Mouse (Mus musculus) natural killer cell, adult 2 months (primary cell): Measurements from ENCODE around the gene Hectd4.

Experiments
- DNase-seq, 2 experiments: peaks; one replicate each; pipeline ENCODE4 v3.0.0; 2022; ENCODE audit warnings: low spot score in 2 of 2

Hectd4 gene

DNA sequence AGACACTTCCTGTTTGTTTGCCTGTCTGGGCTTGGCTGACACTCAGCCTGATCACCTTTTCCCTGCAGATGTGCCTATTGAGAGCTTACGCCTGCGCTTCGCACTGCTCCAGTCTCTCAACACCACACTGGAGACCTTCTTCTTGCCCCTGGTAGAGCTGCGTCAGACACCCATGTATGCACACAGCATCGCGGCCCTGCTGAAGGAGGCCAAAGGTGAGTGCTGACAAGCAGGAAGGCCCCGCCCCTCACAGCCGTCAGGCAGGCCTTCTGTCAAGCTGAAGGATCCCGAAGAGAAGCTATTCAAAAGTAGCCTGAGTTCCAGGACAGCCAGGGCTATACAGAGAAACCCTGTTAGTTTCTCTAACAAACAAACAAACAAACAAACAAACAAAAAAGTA, 139.2 kb downstream of the Hectd4 start:
- no peak for DNase-seq

DNA sequence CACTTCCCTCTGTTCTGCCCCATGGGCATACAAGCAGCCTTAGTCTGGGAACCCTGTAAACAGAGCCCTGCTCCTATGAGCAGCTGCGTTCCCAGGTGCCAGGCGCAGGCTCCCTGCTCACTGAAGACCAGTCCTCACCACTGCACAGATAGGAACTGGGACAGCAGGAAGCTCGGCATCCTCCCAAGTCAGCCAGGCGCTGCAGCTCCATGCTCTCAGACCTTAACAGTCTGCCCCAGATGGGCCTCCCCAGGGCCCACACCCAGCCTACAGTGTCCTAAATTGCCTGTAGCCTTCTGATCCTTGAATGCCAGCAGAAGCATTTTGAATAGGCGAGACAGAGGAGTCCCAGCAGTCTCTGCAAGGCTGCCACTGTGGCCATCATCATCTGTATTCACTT, 141.7 kb downstream of the Hectd4 start:
- DNase-seq = no peak

DNA sequence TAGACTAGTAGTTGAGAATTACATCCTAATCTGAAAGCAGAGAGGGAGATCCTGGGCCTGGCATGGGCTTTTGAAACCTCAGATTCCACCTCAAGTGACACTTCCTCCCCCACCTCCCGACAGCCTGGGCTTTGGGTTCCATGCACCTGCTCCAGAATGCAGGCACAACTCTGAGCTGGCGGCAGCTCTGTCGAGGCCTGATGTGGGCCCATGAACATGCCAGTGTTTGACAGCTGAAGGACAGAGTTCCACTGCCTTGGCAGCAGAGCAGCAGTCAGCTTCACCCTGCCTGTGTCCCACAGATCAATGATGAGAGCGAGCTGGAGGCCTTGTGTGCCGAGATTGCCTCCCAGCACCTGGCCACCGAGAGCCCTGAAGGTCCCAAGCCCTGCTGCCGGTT, 143.4 kb downstream of the Hectd4 start:
- no peak for DNase-seq

DNA sequence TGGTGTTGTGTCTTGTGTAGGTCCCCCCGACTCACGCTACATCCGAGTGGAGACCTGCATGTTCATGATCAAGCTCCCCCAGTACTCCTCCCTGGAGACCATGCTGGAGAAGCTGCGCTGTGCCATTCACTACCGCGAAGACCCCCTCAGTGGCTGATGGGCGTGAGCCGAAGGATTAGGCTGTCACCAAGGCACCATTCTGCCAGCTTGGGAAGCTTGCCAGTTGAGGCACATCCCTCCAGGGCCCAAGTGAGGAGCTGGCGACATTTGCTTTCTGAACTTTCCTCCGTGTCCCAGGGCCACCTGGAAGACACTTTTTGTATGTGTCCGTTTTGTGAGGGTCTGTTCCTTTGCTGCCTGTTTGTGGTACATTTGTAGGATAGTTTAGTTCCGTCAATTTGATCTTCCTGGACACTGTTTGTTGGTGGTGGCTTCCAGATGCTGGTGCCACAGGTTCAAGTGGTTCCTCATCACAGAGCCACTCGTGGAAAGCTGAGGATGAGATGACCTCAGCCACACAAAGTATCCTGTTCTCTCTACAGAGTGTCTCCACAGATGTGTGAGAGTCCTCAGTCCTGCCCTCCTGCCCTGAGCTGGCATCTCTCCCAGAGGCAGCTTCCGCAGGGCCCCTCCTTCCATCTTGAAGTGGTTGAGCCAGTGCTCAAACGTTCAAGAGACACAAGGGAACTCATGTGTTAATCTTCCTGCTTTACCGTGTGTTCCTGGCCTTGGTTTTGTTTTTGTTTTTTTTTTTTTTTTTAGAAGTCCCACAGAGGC, 146.6 kb downstream of the Hectd4 start:
- DNase-seq = no peak

DNA sequence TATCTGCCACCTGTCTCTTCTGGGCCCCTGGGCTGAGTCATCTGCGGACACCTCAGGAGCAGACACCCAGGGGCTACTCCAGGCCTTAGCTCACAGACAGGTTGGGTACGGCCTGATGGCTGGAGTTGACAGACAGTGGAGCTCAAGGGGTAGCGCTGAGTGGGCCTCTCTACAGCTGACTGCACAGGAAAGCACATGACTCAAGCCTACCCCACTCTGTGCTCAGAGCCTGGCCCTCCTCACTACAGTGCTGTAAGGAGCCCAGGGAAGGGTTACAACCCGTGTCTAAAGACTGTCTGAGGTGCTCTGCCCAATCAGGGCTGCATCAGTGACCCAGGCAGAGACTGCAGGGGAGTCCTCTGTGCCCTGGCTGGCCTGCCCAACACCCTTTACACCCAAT, 147.2 kb downstream of the Hectd4 start:
- no peak for DNase-seq

DNA sequence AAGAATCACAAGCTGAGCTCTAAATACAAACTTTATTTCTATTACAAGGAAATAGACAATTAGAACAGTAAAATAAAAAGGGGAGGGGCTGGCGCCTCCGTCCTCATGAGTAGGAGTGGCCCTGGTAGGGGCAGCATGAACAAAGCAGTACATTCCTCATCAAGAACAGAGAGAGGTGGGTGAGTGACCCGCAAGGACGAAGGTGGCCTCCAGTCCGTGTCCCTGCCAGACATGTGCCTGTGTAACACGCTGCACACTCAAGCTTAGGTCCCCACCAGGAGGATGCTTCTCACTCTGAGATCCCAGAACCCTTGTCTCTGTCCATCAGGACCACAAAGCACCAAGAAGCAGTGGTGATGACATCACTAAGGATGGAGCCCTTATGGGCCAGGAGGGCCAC, 151.7 kb downstream of the Hectd4 start:
- DNase-seq = no peak

DNA sequence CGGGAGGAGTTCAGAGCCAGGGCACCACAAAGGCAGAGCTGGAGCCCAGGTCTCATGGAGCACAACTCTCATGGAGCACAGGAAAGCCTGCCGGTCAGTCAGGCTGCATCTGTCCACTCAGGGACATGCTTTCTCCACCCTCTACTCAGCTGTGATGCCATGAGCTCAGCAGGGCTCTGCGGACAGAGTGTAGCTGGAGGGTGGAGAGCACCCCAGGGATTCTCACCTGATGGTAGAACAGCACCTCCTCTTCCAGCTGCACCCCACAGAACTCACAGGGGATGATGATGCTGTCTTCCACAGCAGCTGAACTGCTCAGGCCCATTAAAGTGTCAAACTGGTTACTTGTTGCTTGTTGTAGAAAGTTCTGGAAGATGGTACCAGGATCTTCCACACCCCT, 154.8 kb downstream of the Hectd4 start:
- no peak for DNase-seq

DNA sequence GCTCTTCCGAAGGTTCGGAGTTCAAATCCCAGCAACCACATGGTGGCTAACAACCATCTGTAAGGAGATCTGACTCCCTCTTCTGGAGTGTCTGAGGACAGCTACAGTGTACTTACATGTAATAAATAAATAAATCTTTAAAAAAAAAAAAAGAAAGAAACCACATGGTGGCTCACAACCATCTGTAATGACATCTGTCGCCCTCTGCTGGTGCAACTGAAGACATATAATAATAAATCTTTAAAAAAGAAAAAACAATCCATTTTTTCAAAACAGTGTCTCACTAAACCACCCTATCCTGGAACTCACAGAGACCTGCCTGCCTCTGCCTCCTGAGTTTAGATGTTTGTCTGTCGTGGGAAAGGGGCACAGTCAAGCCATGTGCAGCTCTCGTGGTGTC, 157.0 kb downstream of the Hectd4 start:
- peak; percentile 40 to 65 for DNase-seq

DNA sequence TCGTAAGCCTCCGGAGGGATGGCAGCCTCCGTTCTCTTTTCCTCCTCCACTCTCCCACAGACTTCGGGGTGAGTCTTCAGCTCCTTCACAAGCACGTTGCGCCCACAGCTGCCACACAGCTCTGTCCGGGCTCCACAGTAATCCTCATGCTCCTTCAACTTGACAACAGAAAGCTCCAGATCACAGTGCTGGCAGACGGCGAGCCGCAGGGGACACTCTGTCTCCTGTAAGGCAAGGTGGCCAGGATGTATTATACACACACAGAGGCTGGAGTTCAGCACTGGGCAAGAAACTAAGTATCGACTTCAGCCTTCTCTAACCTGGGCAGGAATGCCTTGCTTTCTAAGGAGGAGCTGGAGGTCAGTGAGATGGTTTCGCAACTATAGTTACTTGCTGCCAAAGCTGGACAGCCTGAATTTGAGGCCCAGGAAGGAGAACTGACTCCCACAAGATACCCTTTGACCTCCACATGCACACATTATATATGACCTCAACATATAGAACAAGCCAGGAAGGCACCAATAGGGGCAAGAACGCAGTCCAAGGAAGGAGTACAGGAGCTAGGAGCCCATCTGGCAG, 158.7 kb downstream of the Hectd4 start:
- DNase-seq = no peak

DNA sequence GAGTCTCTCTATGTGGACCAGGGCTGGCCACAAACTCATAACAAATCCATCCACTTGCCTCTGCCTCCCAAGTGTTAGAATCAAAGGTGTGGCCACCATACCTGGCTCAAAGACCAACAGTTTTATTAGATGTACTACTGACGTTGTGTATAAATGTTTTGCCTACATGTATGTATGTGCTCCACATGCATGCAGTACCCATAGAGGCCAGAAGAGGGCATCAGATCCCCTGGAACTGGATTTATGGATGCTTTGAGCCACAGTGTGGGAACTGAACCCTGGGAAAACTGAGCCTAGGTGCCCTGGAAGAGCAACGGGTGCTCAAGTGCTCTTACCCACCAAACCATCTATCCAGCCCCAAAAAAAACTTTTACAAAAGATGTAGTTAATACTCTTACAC, 160.7 kb downstream of the Hectd4 start:
- no peak for DNase-seq

DNA sequence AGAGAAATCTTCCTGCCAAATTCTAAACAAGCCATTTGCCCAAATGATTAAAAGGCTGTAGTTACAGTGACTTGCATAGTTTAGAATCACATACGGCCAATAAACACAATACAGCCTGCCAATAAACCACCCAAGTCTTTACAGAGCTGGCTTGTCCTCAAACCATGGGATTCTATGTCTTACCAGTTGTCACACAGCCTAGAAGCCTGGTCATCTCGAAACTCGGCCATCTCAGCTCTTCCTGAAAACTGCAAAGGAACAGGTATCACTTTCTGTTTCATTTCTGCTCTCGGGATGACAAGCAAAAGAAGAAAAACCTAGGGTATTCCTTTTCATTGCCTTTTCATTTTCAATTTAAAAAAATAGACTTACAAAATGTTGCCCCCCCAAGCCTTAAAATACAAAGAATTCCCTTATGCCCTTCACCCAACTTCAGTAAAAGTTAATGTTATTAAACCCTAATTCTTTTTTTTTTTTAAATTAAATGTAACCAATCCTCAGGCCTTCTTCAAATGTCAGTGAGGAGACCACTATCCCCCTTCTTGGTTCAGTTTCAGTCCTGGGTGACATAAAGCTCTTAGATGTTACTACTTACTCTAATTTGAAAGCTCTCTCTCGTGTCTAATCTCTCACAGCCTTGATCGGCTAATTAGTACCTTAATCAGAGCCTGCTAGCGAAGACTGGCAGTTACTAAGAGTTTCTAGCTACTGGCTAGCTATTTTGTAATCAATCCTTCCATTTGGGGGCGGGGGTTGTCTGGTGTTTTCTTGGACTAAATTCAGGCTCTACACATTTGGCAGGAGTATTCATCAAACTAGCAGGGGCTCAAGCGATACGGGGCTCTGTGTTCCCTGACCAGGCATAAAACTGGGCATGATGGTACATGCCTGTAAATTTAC, 164.1 kb downstream of the Hectd4 start:
- DNase-seq = no peak

DNA sequence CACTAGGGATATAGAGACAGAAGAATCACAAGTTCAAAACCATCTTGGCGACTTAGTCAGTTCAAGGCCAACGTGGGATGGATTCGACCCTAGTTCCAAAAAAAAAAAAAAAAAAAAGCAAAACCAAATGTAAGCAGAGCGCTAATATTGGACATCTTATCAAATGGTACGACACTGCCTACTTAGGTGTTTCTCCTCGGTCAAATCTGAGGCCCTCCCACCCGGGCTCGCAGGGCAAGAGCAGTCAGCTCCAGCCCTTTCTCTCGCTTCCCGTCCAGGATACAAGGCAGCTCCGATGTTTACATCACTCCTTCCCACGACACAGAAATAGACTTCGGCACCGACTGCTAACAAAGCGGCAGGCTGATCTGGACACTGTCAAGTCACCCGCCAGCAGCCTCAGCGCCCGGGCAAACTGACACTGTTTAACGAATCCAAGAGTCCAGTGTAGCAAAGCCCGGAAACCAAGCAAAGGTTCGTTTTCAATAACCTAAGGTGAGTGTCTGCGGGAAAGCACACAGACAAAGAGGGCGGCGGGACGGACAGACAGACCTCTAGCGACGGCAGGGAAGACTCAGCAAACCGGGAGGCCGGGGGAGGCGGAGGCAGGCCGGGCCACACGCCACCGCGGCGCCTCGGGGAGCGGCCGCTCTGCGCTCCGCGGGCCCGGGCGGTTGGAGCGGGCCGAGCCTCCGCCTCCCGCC, 164.9 kb downstream of the Hectd4 start:
- DNase-seq = peak; percentile 35 to 42

DNA sequence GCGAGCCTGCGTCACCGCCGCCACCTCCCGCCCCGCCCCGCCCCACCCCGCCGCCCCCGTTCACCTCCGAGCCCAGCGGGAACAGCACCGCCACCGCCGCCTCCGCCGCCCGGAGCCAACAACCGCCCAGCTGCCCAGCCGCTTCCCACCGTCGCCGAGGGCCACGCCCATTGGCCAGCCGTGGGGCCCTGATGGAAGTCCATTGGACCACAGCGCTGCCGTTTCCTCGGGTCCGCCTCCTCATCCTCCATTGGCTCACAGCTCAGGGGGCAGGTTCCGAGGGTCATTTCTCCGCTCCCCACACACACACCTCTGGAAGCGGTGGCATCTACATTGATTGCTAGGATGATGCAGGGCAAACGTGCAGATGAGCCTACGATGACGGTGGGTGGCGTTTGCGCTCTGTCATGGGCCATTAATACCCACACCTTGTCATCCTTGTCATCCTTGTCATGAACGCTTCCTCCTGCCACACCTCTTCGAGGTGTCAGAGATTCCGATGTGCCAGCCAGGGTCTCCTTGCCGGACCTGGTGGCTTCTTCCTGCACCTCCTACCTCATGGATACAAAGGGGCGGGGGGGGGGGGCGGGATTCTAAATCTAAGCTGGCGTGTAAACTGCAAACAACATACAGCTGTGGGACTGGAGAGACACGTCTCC, 165.6 kb downstream of the Hectd4 start, which contains the start of gene Trafd1:
TSS of gene Trafd1 (minus strand) at position 172 of the 659 bp plus-strand sequence.
- DNase-seq = peak; percentile 85 to 88

DNA sequence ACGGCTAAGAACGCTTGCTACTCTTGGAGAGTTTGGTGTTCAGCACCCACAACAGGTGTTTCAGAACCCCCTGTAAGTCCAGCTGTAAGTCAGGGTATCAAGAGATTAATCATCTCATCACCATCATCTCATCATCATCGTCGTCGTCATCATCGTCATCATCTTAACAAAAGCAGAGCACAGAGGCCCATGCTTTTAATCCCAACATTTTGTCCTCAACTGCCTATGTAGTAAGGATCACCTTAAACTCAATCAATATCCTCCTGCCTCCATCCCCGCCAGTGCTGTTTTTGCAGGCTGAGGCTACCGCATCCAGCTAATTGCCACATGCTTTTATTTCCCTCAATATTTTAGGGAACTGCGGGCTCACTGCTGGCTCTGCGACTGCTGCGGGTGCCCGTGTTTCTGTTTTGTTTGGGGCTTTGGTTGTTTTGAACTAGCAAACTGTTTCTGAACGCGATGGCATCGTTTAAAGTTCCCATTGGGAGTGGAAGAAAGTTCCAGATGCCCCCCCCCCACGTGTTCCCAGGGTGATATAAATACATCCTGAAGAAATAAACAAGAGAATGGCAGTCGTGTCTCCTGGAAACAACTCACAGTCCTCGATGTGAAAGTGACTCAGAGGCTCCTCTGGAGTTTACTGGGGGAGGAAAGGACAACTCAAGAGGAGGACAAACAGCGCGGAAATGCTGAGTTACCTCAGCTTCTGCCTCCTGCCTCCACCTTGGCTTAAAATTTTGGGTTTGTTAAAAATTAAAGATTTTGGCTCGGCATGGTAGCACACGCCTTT, 166.3 kb downstream of the Hectd4 start:
- no peak for DNase-seq

DNA sequence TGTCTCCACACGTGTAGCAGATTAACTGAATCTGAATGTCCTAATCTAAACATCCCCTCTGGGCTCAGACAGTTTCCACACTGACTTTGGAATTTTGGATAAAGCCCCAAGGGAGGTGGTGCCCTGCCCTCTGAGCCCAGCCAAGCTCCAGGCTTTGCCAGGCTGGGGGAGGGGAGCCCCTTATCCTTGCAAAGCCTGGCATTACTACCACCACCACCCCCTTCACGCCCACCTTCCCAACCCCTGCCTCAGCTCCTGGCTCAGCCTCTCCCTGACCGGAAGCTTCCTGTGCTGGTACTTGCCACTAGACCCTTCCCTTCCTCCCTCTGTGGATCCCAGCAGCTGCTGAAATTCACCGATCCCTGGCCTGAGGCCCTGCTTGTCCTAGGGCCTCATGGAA, 167.1 kb downstream of the Hectd4 start:
- no peak for DNase-seq

DNA sequence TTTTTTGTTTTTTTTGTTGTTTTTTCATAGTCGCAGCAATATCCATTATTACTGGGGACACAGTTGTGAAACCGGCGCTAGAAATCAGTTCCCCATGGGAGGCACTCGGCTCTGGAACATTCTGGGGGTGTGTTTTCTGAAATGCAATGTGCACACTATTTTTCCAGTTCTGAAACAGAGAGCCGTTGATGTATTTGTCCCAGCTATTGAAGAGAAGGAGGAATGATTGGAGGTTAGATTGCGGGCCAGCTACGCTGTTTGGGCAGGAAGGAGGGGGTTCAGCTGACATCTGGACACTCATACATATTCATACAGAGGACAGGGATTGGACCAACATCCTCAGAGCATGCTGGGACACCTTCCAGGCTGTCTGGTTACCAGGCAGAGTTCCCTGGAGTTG, 169.1 kb downstream of the Hectd4 start:
- no peak for DNase-seq

DNA sequence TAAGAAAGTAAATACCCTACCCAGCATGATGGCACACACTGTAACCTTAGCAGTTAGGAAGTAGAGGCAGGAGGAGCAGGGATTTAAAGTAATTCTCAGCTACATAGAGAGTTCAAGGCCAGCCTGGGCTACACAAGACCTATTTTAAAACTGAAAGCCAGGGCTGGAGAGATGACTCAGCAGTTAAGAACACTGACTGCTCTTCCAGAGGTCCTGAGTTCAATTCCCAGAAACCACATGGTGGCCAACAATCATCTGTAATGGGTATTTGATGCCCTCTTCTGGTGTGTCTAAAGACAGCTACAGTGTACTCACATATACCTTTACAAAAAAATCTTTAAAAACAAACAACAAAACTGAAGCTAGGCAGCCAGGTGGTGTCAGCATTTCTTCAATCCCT, 169.7 kb downstream of the Hectd4 start:
- DNase-seq = no peak

DNA sequence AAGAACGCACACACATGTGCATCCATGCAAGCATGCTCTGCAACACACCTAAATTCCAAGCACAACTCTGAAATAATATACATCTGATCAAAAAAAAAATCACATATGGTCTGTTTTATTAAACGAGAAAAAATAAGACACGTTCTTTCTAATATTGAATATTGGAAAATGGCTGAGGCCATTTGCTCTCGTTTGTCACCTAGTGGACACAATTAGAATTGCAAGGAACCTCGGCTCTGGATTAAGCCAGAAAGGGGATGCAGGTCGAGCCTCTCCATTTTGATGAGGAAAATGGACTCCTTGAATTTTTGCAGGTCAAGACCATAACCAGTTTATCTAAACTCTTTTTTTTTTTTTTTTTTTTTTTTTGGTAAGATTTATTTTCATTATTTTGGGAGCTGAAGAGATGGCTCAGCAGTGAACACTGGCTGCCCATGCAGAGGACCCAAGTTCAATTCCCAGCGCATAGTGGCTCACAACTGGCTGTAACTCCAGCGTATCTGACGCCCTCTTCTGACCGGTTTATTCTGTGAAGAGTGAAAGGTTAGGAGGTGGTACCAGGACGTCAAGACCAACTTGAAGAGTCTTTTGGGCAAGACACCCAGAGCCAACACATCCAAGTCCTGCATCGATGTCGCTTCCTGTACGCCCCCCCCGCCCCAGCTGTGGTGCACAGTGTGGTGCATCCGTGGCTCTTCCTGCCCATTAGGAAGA, 172.8 kb downstream of the Hectd4 start:
- DNase-seq = peak in 1 of 2 experiments; percentile 31

DNA sequence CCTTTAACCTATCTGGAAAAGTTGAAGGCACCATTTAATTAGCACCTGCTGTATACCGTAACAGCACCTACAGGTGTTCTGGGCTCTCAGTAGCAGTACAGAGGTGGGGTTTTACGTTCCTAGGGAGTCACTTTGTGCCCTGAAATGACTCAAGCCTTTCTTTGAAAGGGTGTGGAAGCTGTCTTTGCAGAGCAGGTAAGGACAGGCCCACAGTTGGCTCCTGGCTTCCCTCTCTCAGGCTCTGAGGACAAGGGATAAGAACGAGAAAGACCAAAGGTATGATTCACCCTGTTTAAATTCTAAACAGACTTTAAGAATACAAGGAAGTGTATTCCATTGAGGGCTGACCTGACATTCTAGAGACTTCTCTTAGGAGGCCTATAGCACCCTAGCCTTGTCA, 173.4 kb downstream of the Hectd4 start:
- no peak for DNase-seq

DNA sequence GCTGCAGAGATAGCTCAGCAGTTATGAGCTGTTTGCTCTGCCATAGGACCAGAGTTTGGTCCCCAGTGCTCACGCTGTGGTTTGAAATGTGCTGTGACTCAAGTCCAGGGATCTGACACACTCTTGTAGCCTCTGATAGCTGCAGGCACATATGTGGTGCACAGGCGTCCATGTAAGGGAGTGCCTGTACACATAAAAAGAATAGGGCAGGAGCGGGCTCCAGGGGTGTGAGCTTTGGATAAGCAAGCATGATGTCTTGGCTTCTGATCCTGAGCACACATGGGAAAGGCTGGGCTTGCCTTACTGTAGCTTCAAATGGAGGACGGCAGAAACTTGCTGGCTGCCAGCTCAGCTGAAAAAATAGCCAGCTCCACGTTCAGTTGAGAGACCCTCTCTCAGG, 175.6 kb downstream of the Hectd4 start:
- no peak for DNase-seq
